Mouse (Mus musculus) testis, postnatal 14 days (tissue): Measurements from ENCODE around the gene Serinc1.

Source experiments
- DNase-seq: peaks from one replicate; pipeline ENCODE4 v3.0.0; 2021; ENCODE audit warnings: low spot score

Gene Serinc1

DNA sequence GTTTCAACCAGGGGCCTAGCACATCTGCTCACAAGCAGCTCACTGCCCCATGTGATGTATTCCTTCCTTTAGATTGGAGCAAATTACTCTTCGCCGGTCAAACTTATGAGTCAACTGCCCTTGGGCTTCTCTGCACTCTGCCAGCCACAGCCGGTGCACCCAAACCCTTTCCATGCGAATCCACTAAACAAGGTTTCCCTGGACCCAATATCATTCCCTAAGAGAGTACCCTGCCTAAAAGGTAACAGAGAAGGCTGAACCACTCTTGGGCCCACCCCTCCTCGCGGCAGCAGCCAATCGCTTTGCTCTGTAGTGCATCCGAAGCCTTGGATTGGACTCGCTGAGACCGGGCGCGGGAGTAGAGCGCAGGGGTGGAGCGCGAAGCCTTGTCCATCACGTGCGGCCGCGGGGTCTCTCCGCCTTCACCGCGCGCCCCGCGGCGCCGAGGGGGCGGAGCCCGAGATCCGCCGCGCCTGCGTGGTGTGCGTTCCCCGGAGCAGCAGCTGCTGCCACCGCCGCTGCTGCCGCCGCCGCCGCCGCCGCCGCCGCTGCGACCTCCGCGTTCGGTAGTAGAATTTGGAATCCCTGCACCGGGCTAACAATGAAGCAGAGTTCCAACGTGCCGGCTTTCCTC is 46.3 kb downstream of the Serinc1 start, which contains the start of gene Hsf2:
Hsf2 (plus strand) TSS at position 478 of the 634 bp plus-strand sequence.
- peak; percentile 97 for DNase-seq

DNA sequence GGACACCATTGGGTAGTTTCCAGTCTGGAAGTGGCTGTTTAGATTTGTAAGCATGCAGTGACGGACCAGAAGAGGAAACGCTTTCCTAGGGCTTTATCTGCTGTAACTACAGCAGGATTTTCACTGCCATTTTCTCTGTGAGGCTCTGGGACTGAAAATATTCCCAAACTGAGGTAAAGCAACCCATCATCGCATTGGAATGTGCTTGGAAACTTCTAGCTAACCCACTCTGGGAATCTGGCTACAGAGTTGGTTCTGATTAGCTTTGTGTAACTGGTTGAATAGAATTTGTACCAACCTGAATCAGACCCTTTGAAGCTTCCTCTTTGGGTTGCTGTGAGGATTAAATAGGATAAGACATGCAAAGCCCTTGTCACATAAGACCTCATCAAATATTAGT is 47.6 kb downstream of the Serinc1 start:
- DNase-seq: no peak

DNA sequence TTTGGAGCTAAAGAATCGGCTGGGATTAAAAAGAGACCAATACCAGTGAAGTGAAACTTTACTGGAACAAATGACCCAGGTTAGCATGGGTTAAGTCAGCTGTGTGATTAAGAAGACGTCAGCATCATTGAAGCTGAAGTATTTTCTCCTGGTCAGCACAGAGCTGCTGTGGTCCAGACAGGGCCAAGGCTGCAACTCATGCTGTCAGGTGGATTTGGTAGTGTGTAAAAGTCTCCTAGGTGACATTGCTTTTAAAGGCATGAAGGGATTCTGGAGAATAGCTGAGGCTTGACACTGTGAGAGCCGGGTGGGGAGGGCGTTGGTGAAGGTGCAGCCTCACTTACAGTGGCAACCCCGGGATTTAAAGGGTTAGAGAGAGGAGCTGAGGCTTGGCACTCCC is 50.6 kb downstream of the Serinc1 start:
- DNase-seq: no peak

DNA sequence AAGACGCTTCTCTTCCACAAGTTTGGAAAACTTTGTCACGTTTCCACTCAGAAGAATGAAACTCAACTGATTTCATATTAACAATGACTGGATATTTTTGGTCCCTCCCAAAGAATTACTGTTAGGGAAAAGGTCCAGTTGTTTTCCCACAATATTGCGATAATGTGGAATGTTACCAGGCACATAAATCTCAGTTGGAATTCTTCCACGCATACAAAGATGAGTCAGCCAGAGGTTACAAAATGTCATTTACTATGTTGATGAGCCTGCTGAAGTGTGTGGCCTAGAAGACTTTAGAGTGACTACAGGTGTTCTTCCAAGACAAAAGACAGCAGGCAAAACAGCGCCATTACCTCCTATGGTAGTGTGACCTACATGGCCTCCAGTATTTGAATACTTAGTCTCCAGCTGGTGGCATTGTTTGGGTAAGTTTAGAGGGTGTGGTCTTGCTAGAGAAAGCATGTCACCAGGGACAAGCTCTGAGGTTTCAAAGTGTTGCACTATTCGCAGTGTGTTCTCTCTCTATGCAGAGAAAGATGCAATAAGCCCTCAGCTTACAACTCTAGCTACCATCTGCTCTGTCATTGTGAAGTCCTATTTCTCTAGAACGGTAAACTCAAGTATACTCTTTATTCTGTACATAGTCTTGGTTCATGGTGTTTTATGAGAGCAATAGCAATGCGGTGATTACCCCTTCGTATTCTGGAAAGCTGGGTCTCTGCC is 55.0 kb downstream of the Serinc1 start:
- no peak for DNase-seq
